ENCODE assay signal across 18 mouse cellular contexts in genomic region chr3:24138002-24138401, GRCm38 (mm10).
DNase-seq lines count a peak whose midpoint lies in the region; TF ChIP-seq lines count a peak whose summit lies in the region.
"Had no signal": no experiment of that assay in that cellular context is flagged by ENCODE, and none has a peak within 500 bp of the region (broad histone marks: within the 10 kb centered on the region; RNA-seq: fewer than 3 reads in every experiment).

No protein-coding gene starts in this region.

- TF ChIP-seq POLR2A in MEL (IDR thresholded peaks at IDR 0.05; ENCODE audit: control insufficient read depth in 1 of 2, insufficient read depth in 1 of 2, low read depth in 1 of 2, low read length in 2 of 2, poor library complexity in 1 of 2), result no peak

- H3K27me3 ChIP-seq in MEL (ENCODE audit: control insufficient read depth in 1 of 2, insufficient read depth in 2 of 2, low read length in 2 of 2), result no peaks in the 10 kb centered on the region
- H3K27me3 ChIP-seq: CH12.LX had no signal

- TF ChIP-seq EP300 in MEL (IDR thresholded peaks at IDR 0.05; ENCODE audit: low read depth in 1 of 2, low read length in 2 of 2), result no peak

- H3K4me1 ChIP-seq in ES-E14 (ENCODE audit: control insufficient read depth in 2 of 2, insufficient read depth in 2 of 2, low read length in 2 of 2, poor library complexity in 1 of 2) (no peaks in the 10 kb centered on the region), MEL (ENCODE audit: control insufficient read depth in 1 of 2, insufficient read depth in 2 of 2, low read length in 2 of 2) (no peaks in the 10 kb centered on the region; a peak in 1 of 4 replicates)

- no peaks in the 10 kb centered on the region for H3K36me3 ChIP-seq in ES-E14 (ENCODE audit: control insufficient read depth, insufficient read depth, low read length, poor library complexity, severe bottlenecking)
- H3K36me3 ChIP-seq in MEL (ENCODE audit: control insufficient read depth in 1 of 2, insufficient read depth in 2 of 2, low read length in 2 of 2), result no peaks in the 10 kb centered on the region
- H3K36me3 ChIP-seq: G1E had no signal

- H3K4me3 ChIP-seq in ES-E14 (ENCODE audit: insufficient read depth in 1 of 2, low read depth in 1 of 2, low read length in 2 of 2, poor library complexity in 1 of 2, severe bottlenecking in 1 of 2) (no peak overlapping the region), MEL (ENCODE audit: control insufficient read depth in 1 of 2, insufficient read depth in 1 of 2, low read depth in 2 of 2, low read length in 2 of 2) (no peak overlapping the region)

- H3K9me3 ChIP-seq in ES-E14 (ENCODE audit: control insufficient read depth, insufficient read depth, low read depth, low read length), result no peaks in the 10 kb centered on the region
- H3K9me3 ChIP-seq in MEL (replicated peaks; ENCODE audit: insufficient read depth, low read length), result no peaks in the 10 kb centered on the region
- H3K9me3 ChIP-seq: G1E had no signal

- DNase-seq in ES-E14 (ENCODE audit: low read depth, low spot score) (no peak), MEL (ENCODE audit: low read depth, low spot score) (peak; percentile 16)
- DNase-seq in urinary bladder, postnatal 10 days (ENCODE audit: low spot score), result no peak
- no peak for DNase-seq in testis, postnatal 10 days (ENCODE audit: low spot score)
- DNase-seq: adrenal gland, adult 2 months; adrenal gland, adult 8-10 months; adrenal gland, postnatal 10 days; adrenal gland, postnatal 14 days; adrenal gland, postnatal 25 days; adrenal gland, postnatal 36 days; B cell, adult 2 months; cerebellum, adult 11 months; cerebellum, adult 11-12 months; cerebellum, adult 18-20 months; cerebellum, adult 2 months; cerebellum, adult 8-10 months had no signal

- no peak for TF ChIP-seq CTCF in MEL (IDR thresholded peaks at IDR 0.05 in 2 of 3, conservative IDR thresholded peaks at IDR 0.05 in 1 of 3; ENCODE audit: control insufficient read depth in 1 of 3, insufficient read depth in 1 of 3, low read depth in 2 of 3, low read length in 3 of 3, poor library complexity in 1 of 3, severe bottlenecking in 1 of 3)

- H3K9ac ChIP-seq in ES-E14 (ENCODE audit: insufficient read depth, low read depth, low read length, poor library complexity, severe bottlenecking), result no peak overlapping the region
- H3K9ac ChIP-seq in MEL (ENCODE audit: control insufficient read depth, low read depth, low read length, poor library complexity, severe bottlenecking), result no peak overlapping the region

- in situ Hi-C loops in ES-E14 (cut with MboI; ENCODE audit: low sequenced_read_pairs in 2 of 2, unreplicated experiment in 2 of 2), result no loop called here

- H3K27ac ChIP-seq in ES-E14 (ENCODE audit: insufficient read depth, low read depth, low read length, poor library complexity, severe bottlenecking) (no peak overlapping the region), MEL (ENCODE audit: control insufficient read depth, low read depth, low read length) (no peak overlapping the region)

- H3K79me2 ChIP-seq in MEL (ENCODE audit: control insufficient read depth, insufficient read depth, low read length, poor library complexity), result no peaks in the 10 kb centered on the region

- no peak for TF ChIP-seq RAD21 in MEL (IDR thresholded peaks at IDR 0.05; ENCODE audit: low read depth, low read length)

TF ChIP-seq in ES-E14, 5 proteins besides CTCF, POLR2A, EP300 and RAD21:
- TF ChIP-seq CHD2 (IDR thresholded peaks at IDR 0.05; ENCODE audit: low read depth, low read length) (no peak), ZNF384 (IDR thresholded peaks at IDR 0.05; ENCODE audit: low read depth, low read length) (peak; percentile 38; the same call in 1 of the 2 replicates)

TF ChIP-seq in MEL, 35 proteins besides CTCF, POLR2A, EP300 and RAD21:
- no peak for TF ChIP-seq SMC3 (IDR thresholded peaks at IDR 0.05; ENCODE audit: low read depth, low read length)
- peak; percentile 93 for TF ChIP-seq ZNF384 (IDR thresholded peaks at IDR 0.05; ENCODE audit: low read depth, low read length)
